Mouse (Mus musculus) heart, adult 2 months (tissue): Measurements from ENCODE around the gene Ugt1a7c.

Source experiments
- CTCF ChIP-seq: fragments of 200-600 bp; IDR thresholded peaks from 2 replicates; pipeline ENCODE4 v1.8.1; 2022; ENCODE audit warnings: antibody characterized with exemption, mild to moderate bottlenecking, moderate library complexity
- EP300 ChIP-seq: fragments of 200-500 bp; IDR thresholded peaks from 2 replicates; pipeline ENCODE4 v1.6.1; 2011; ENCODE audit warnings: low read depth, low read length, control low read depth; ENCODE audit not compliant: insufficient read depth
- POLR2A ChIP-seq: fragments of 200-500 bp; IDR thresholded peaks from 2 replicates; pipeline ENCODE4 v1.6.1; 2011; ENCODE audit warnings: mild to moderate bottlenecking, low read depth, low read length, control low read depth; ENCODE audit not compliant: insufficient read depth

- TF ChIP-seq CTCF = no peak
- TF ChIP-seq EP300 = no peak
- no peak for TF ChIP-seq POLR2A
Measured at GRCm38 (mm10) chr1:88229566-88229965, 134.7 kb downstream of the Ugt1a7c start.
